Mouse (Mus musculus): ENCODE results near the gene Fbxo21. TPM values are rescaled to one million over a fixed set of nuclear protein-coding genes. Genes with fewer than 3 reads are reported as not detected.

The Fbxo21 gene
- total and polyA plus RNA-seq, 3 experiments: 10.7 to 19.3 (median 13.7) TPM

DNA sequence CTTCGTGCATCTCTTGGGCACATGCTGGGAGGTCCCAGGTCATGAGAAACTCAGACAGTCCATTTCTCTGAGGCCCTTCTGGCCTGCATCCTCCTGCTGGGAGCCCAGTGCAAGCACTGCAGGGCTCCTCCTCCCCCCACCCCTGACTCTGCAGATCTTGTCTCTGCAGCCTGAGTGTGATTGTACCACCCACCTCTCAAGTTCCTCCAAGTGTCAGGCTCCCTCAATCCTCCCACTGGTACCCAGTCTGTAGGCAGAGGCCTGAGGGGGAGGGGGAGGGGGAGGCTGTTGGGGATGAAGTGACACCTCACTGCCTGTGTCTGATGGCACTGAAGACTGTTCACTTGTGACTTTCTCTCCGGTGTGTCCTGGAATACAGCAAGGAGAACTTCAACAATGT lies 76.7 kb downstream of the Fbxo21 start:
- in situ Hi-C loops (cut with MboI; ENCODE audit: low pct_ligation_motif_present, low pct_unique_long_range_greater_than_20kb, low sequenced_read_pairs): no loop called here
- Histone ChIP-seq H3K27me3 (replicated peaks) (no peaks in the 10 kb centered on the region), H3K9me3 (replicated peaks; ENCODE audit: low read length) (no peaks in the 10 kb centered on the region), H3K4me1 (ENCODE audit: control insufficient read depth in 1 of 2, insufficient read depth in 2 of 2) (peaks cover 9 to 32% of the 10 kb centered on the region in 2 experiments), H3K27ac (ENCODE audit: insufficient read depth, low read depth) (no peak overlapping the region), H3K9ac (ENCODE audit: insufficient read depth, low read depth) (no peak overlapping the region), H3K4me3 (replicated peaks in 1 of 3; ENCODE audit: low read depth in 2 of 3, low read length in 2 of 3, poor library complexity in 1 of 3) (no peak overlapping the region), H3K36me3 (replicated peaks in 1 of 2; ENCODE audit: control insufficient read depth in 1 of 2, insufficient read depth in 1 of 2, low read length in 1 of 2) (no peaks in the 10 kb centered on the region), H3K79me2 (replicated peaks; ENCODE audit: control insufficient read depth, extremely low read depth, insufficient read depth, poor library complexity, severe bottlenecking) (no peaks in the 10 kb centered on the region), H3K4me2 (ENCODE audit: insufficient read depth, low read depth, poor library complexity, severe bottlenecking) (no peak overlapping the region)
- no peak for DNase-seq (ENCODE audit: extremely low read depth)
- dilution Hi-C loops (cut with MboI; ENCODE audit: extremely low pct_ligation_motif_present, extremely low pct_unique_long_range_greater_than_20kb, low sequenced_read_pairs): no loop called here
- TF ChIP-seq BHLHE40 (IDR thresholded peaks at IDR 0.05; ENCODE audit: low read depth, low read length) (no peak), POLR2A (IDR thresholded peaks at IDR 0.05; ENCODE audit: low read depth, low read length) (no peak), ELF1 (IDR thresholded peaks at IDR 0.05; ENCODE audit: low read depth, low read length) (no peak), MEF2A (IDR thresholded peaks at IDR 0.05; ENCODE audit: borderline replicate concordance, low read depth, low read length) (no peak), NRF1 (IDR thresholded peaks at IDR 0.05; ENCODE audit: low read depth, low read length) (no peak), ZKSCAN1 (IDR thresholded peaks at IDR 0.05; ENCODE audit: borderline replicate concordance, low read depth, low read length) (no peak), JUND (conservative IDR thresholded peaks at IDR 0.05; ENCODE audit: low read depth, low read length) (no peak), NELFE (IDR thresholded peaks at IDR 0.05; ENCODE audit: low read depth, low read length) (no peak), UBTF (IDR thresholded peaks at IDR 0.05; ENCODE audit: low read depth, low read length) (no peak), ETS1 (conservative IDR thresholded peaks at IDR 0.05; ENCODE audit: low read depth, low read length) (no peak), ZMIZ1 (IDR thresholded peaks at IDR 0.05; ENCODE audit: low read depth, low read length) (no peak), MYC (IDR thresholded peaks at IDR 0.05; ENCODE audit: low read depth, low read length) (no peak)

DNA sequence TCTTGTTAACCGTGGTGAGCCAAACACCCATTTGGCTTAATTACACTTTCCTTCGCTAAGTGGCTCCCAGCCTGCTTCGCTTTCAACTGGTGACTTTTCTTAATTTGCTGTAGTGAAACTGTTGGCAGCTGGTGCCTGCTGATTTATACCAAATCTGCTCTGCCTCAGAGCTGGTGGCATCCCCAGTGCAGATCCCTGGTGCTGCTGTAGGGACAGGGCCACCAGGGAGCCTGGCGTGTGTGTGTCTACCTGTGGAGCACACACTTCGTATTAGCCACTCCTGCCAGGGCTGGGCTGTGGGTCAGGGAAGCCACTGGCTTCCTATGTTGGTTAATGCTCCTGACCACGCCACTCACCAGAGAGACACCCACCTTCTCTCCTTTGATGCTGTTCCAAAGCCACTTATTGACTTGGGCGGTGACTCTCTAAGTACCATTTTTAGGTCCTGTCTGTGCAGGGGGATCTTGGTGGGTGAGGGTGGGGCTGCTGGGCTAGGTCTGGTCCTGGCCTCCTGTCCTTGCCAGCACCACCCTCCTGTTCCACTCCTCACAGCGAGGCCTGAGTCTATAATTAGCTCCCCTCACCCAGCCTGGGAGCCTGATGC lies 81.1 kb downstream of the Fbxo21 start:
- in situ Hi-C loops (cut with MboI; ENCODE audit: low pct_ligation_motif_present, low pct_unique_long_range_greater_than_20kb, low sequenced_read_pairs) (no loop called here), dilution Hi-C loops (cut with MboI; ENCODE audit: extremely low pct_ligation_motif_present, extremely low pct_unique_long_range_greater_than_20kb, low sequenced_read_pairs) (no loop called here)
- no peak overlapping the region for H3K27ac ChIP-seq (ENCODE audit: insufficient read depth, low read depth)
- TF ChIP-seq SMC3 (IDR thresholded peaks at IDR 0.05; ENCODE audit: low read depth, low read length) (no peak), MAX (IDR thresholded peaks at IDR 0.05; ENCODE audit: low read length) (no peak), UBTF (IDR thresholded peaks at IDR 0.05; ENCODE audit: low read depth, low read length) (no peak), IRF4 (IDR thresholded peaks at IDR 0.05; ENCODE audit: low read depth, low read length) (no peak), ZMIZ1 (IDR thresholded peaks at IDR 0.05; ENCODE audit: low read depth, low read length) (no peak)
- no peaks in the 10 kb centered on the region for H3K79me2 ChIP-seq (replicated peaks; ENCODE audit: control insufficient read depth, extremely low read depth, insufficient read depth, poor library complexity, severe bottlenecking)
- H3K27me3 ChIP-seq (replicated peaks): no peaks in the 10 kb centered on the region
- H3K4me1 ChIP-seq (ENCODE audit: control insufficient read depth in 1 of 2, insufficient read depth in 2 of 2): peaks cover 0 to 3% of the 10 kb centered on the region in 2 experiments; a peak in 2 of 4 replicates
- no peak for DNase-seq (ENCODE audit: extremely low read depth)
- no peak overlapping the region for H3K9ac ChIP-seq (ENCODE audit: insufficient read depth, low read depth)
- no peak overlapping the region for H3K4me2 ChIP-seq (ENCODE audit: insufficient read depth, low read depth, poor library complexity, severe bottlenecking)
- no peaks in the 10 kb centered on the region for H3K9me3 ChIP-seq (replicated peaks; ENCODE audit: low read length)
- H3K36me3 ChIP-seq (replicated peaks in 1 of 2; ENCODE audit: control insufficient read depth in 1 of 2, insufficient read depth in 1 of 2, low read length in 1 of 2): peaks cover 0 to 19% of the 10 kb centered on the region in 2 experiments
- no peak overlapping the region for H3K4me3 ChIP-seq (replicated peaks in 1 of 3; ENCODE audit: low read depth in 2 of 3, low read length in 2 of 3, poor library complexity in 1 of 3)

Data from CH12.LX (cell line).